Mouse (Mus musculus) MEL-GATA-1-ER (cell line): ENCODE data around the gene H2-M9.

Source experiments
- DNase-seq: peaks from one replicate; pipeline ENCODE4 v3.0.0-alpha.2; 2012; ENCODE audit warnings: low read depth; ENCODE audit errors: extremely low read depth

Gene H2-M9

DNA sequence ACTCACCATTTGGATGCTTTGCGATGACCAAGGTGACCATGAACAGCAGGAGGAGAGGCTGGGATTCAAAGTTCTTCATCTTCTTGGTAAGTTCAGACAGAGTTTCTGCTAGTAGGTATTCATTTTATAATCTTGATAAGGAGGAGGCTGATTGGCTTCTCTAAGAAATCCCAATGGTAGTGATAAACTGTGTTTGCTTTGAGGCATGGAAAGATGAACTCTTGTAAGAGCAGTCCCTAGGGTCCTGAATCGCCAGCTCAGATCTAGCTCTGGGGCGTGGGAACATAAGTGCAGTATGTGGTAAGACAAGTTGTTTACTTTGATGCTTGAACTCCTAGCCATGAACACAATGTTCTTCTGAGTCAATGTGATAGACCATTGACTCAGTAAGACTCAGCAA lies at the start of gene H2-M9:
TSS of gene H2-M9 (minus strand) at position 101 of the 400 bp plus-strand sequence.
- no peak for DNase-seq

DNA sequence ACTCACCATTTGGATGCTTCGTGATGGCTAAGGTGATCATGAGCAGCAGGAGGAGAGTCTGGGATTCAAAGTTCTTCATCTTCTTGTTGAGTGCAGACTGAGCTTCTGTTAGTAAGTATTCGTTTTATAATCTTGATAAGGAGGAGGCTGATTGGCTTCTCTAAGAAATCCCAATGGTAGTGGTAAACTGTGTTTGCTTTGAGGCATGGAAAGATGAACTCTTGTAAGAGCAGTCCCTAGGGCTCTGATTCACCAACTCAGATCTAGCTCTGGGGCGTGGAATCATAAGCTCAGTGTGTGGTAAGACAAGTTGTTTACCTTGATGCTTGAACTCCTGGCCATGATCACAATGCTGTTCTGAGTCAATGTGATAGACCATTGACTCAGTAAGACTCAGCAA lies 29.7 kb upstream of the H2-M9 start, which contains the start of gene H2-M1:
TSS of gene H2-M1 (minus strand) at position 101 of the 400 bp plus-strand sequence.
- DNase-seq: no peak
